Mouse (Mus musculus): Measurements from ENCODE around the gene Cfap65. TPM values are rescaled to one million over a fixed set of nuclear protein-coding genes. Genes with fewer than 3 reads are reported as not detected.
A peak's percentile ranks its signal among the peaks of the same experiment; 100 is the strongest.

Gene Cfap65
- polyA plus RNA-seq, 1 experiment = 27.7 TPM

DNA sequence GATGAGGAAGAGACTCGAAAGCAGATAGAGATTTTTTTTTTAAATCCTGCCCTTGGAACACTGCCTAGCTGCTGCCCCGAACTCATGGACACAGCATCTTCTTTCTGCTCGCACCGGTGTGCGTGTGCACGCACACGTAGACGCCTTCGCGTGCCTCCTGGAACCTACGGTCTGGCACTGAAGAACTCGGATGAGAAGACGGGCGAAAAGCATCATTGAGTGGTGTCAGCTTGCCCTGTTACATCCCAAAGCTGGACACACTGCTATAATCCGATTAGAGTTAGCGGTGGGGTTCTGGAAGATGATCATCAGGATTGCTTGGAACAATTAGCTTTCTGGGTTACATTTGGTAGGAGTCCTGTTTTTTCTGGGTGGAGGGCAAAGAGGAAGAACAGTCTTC lies 76.6 kb downstream of the Cfap65 start:
- no peak for TF ChIP-seq POLR2A (IDR thresholded peaks at IDR 0.05; ENCODE audit: borderline replicate concordance, extremely low read depth, low read depth, low read length)
- no peak for TF ChIP-seq CTCF (IDR thresholded peaks at IDR 0.05; ENCODE audit: insufficient read depth, low read length)

DNA sequence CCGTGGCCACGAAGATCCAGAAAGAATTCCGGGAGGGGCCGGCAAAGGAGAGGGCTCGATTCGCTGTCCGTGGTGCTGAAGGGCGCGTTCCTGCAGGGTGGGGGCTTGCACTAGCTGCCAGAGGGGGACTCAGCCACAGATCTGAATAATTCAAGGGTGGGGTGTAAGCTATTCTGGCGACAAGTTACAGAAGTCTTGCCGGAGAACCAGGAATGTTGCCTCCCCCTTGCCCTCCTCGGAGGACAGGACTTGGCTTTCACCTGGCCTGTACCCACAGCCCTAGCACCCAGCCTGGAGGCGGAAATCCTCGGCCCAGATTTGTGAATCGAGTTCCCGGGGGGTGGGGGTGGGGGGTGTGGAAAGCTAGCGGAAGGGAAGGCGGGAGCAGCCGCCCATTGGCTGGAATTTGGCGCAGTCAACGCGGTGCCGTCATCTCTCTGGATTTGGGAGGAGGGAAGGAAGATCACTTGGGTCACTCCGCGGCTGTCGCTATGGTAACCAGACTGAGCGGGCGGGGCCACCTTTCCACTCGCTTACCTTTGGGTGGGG lies 77.2 kb downstream of the Cfap65 start:
- peak; percentile 42 for DNase-seq
- TF ChIP-seq CTCF (IDR thresholded peaks at IDR 0.05; ENCODE audit: insufficient read depth, low read length) = no peak
- no peak for TF ChIP-seq POLR2A (IDR thresholded peaks at IDR 0.05; ENCODE audit: borderline replicate concordance, extremely low read depth, low read depth, low read length)
- H3K4me1 ChIP-seq (ENCODE audit: control insufficient read depth, insufficient read depth, low read length) = no peaks in the 10 kb centered on the region
- H3K4me3 ChIP-seq (replicated peaks; ENCODE audit: extremely low read depth, low read depth, low read length) = no peak overlapping the region
- WGBS = 2% methylated on average over 29 of the region's 29 CpGs

More for the DNA sequence above, 76.6 kb downstream of the Cfap65 start:
- no peak overlapping the region for H3K4me3 ChIP-seq (replicated peaks; ENCODE audit: extremely low read depth, low read depth, low read length)
- DNase-seq = no peak
- 13% methylated on average over 16 of the region's 16 CpGs for WGBS
- no peaks in the 10 kb centered on the region for H3K4me1 ChIP-seq (ENCODE audit: control insufficient read depth, insufficient read depth, low read length)

DNA sequence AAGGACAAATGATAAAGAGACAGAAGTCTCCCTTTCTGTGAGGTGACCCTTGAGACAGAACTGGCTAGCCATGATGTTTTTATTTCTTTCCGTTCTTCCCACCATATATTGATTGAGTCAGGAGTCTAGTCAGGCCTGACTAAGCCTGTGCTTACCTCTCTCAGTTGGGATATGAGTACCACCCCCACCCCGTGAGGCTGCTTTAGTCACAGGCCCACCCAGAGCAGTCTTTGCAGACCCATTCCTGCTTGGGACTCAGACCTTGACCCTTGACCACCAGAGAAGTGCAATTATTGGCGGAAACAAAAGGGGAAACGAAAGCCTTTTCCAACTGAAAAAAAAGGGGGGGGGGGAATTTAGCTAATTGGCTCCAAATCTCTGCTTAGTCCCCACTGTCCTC lies 77.7 kb downstream of the Cfap65 start:
- no peak for DNase-seq
- Histone ChIP-seq H3K4me3 (replicated peaks; ENCODE audit: extremely low read depth, low read depth, low read length) (no peak overlapping the region), H3K4me1 (ENCODE audit: control insufficient read depth, insufficient read depth, low read length) (no peaks in the 10 kb centered on the region)
- no peak for TF ChIP-seq CTCF (IDR thresholded peaks at IDR 0.05; ENCODE audit: insufficient read depth, low read length)
- no peak for TF ChIP-seq POLR2A (IDR thresholded peaks at IDR 0.05; ENCODE audit: borderline replicate concordance, extremely low read depth, low read depth, low read length)
- WGBS = 6% methylated on average over 4 of the region's 4 CpGs

DNA sequence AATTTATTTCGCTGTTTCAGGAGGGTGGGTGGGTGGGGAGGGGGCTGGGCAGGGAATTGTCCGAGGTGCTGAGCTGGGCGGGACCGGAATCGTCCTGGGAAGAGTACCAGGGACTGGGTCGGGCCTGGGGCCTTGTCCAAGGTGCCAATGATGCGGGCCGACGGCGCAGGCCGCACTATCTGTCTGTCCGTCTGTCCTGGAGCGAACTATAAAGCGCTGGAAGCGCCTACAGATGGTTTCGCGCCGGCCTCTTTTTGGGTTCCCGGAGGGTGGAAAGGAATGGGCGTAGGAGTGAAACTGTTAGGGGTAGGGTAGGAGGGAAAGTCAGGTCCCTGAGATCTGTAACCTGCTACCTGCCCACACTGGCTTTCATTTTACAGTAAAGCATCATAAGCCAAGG lies 78.2 kb downstream of the Cfap65 start:
- no peaks in the 10 kb centered on the region for H3K4me1 ChIP-seq (ENCODE audit: control insufficient read depth, insufficient read depth, low read length)
- no peak for TF ChIP-seq CTCF (IDR thresholded peaks at IDR 0.05; ENCODE audit: insufficient read depth, low read length)
- TF ChIP-seq POLR2A (IDR thresholded peaks at IDR 0.05; ENCODE audit: borderline replicate concordance, extremely low read depth, low read depth, low read length) = no peak
- WGBS = 4% methylated on average over 20 of the region's 20 CpGs
- DNase-seq = no peak
- no peak overlapping the region for H3K4me3 ChIP-seq (replicated peaks; ENCODE audit: extremely low read depth, low read depth, low read length)

DNA sequence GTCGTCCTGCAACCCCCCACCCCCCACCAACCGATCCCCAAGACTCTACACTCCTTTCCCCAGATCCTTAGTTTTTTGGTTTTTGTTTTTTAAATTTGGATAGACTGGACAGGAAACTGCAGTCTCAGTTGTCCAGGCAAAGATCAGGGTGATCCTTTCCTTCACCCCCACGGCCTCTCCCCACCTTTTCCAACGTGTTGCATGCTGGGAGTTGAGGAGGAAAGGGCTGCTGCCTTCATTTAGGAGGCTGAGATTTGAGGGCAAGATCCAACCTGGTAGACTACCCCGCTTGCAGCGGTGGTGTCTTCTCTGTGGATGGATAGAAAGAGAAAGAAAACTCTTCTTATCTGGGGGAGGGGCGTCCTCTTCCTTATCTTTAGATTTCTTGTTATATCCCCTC lies 78.6 kb downstream of the Cfap65 start:
- 3% methylated on average over 7 of the region's 7 CpGs for WGBS
- no peaks in the 10 kb centered on the region for H3K4me1 ChIP-seq (ENCODE audit: control insufficient read depth, insufficient read depth, low read length)
- no peak overlapping the region for H3K4me3 ChIP-seq (replicated peaks; ENCODE audit: extremely low read depth, low read depth, low read length)
- no peak for DNase-seq
- TF ChIP-seq POLR2A (IDR thresholded peaks at IDR 0.05; ENCODE audit: borderline replicate concordance, extremely low read depth, low read depth, low read length) = no peak
- TF ChIP-seq CTCF (IDR thresholded peaks at IDR 0.05; ENCODE audit: insufficient read depth, low read length) = no peak

DNA sequence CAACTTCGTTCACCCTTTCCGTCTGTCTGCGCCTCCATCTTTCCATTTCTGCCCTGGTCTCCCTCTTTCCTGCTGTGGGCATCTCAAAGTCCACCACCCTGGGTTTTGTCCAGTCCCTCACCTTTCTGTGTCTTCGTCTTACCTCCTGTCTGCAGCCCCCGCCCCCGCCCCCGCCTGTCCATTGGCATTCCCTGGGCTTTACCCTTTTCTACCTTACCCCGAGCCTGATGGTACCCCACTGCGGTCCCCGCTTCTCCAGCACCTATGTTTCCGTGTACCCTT lies 79.0 kb downstream of the Cfap65 start:
- H3K4me3 ChIP-seq (replicated peaks; ENCODE audit: extremely low read depth, low read depth, low read length) = no peak overlapping the region
- WGBS = 4% methylated on average over 11 of the region's 11 CpGs
- no peak for DNase-seq
- H3K4me1 ChIP-seq (ENCODE audit: control insufficient read depth, insufficient read depth, low read length) = no peaks in the 10 kb centered on the region
- TF ChIP-seq POLR2A (IDR thresholded peaks at IDR 0.05; ENCODE audit: borderline replicate concordance, extremely low read depth, low read depth, low read length) = no peak
- no peak for TF ChIP-seq CTCF (IDR thresholded peaks at IDR 0.05; ENCODE audit: insufficient read depth, low read length)

DNA sequence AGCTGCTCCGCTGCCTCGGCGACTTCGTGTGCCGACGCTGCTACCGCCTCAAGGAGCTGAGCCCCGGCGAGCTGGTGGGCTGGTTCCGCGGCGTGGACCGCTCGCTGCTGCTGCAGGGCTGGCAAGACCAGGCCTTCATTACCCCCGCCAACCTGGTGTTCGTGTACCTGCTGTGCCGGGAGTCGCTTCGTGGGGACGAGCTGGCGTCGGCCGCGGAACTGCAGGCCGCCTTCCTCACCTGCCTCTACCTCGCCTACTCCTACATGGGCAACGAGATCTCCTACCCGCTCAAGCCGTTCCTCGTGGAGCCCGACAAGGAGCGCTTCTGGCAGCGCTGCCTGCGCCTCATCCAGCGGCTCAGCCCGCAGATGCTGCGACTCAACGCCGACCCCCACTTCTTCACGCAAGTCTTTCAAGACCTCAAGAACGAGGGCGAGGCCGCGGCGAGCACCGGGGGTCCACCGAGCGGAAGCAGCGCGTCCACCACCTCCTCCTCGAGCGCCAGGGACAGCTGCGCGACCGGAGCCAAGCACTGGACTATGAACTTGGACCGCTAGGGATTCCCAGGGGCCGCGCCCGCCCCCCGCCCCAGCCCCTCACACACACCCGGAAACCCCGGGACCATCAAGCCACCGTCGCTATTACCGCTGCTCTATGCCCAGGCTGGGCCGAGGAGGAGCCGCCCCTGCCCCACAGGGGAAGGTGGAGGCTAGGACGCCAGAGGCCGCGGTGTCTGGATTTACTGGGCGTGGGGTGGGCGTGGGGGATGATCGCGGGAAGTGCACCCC lies 79.6 kb downstream of the Cfap65 start:
- TF ChIP-seq POLR2A (IDR thresholded peaks at IDR 0.05; ENCODE audit: borderline replicate concordance, extremely low read depth, low read depth, low read length) (no peak), CTCF (IDR thresholded peaks at IDR 0.05; ENCODE audit: insufficient read depth, low read length) (no peak)
- WGBS = 2% methylated on average over 74 of the region's 74 CpGs
- peak; percentile 9 for DNase-seq
- Histone ChIP-seq H3K4me3 (replicated peaks; ENCODE audit: extremely low read depth, low read depth, low read length) (no peak overlapping the region), H3K4me1 (ENCODE audit: control insufficient read depth, insufficient read depth, low read length) (no peaks in the 10 kb centered on the region)

DNA sequence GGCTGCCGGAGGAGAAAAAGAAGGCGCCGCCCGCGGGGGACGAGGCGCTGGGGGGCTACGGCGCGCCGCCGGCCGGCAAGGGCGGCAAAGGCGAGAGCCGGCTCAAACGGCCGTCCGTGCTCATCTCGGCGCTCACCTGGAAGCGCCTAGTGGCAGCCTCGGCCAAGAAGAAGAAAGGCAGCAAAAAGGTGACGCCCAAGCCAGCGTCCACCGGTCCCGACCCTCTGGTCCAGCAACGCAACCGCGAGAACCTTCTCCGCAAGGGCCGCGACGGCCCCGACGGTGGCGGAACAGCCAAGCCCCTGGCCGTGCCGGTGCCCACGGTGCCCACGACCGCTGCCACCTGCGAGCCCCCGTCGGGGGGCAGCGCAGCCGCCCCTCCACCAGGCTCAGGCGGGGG lies 80.2 kb downstream of the Cfap65 start:
- 2% methylated on average over 39 of the region's 48 CpGs for WGBS

DNA sequence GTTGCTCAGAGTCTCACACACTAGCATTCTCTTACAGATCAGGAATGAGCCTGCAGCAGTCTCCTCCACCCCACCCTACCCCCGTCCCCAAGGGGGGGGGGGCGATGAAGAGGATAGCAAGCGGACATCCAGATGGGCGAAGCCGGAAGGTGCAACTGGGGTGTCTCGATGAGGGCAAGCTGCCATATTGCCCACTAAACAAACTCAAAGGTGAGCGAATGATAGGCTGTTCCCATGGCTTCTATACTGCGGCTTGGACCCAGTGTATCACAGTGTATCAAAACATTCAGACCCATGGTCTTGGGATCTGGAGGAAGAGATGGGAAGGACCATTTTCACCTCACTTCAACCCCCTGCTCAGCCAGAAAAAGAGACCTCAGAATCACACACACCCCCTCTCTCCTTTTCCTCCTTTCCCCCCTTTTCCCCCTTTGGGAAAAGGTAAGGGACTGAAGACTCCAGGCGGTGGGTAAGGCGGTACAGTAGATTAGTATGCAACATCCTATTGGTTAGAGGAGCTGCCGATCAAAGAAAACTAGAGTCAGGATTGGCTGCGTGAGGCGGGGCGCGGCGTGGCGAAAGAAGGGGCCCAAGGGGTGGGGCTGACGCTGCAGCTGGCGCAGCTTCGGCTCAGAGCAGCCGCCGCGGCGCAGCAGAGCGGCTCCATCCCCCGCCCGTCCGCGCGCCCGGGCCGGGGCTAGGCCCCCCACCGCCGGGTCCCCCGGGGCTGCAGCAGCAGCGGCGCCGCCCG lies 80.9 kb downstream of the Cfap65 start, which contains the start of gene Cdk5r2:
Cdk5r2 (plus strand) TSS at position 629 of the 751 bp plus-strand sequence.
- WGBS = 4% methylated on average over 39 of the region's 39 CpGs
- TF ChIP-seq POLR2A (IDR thresholded peaks at IDR 0.05; ENCODE audit: borderline replicate concordance, extremely low read depth, low read depth, low read length) (no peak), CTCF (IDR thresholded peaks at IDR 0.05; ENCODE audit: insufficient read depth, low read length) (no peak)
- peak; percentile 58 for DNase-seq
- Histone ChIP-seq H3K4me1 (ENCODE audit: control insufficient read depth, insufficient read depth, low read length) (no peaks in the 10 kb centered on the region), H3K4me3 (replicated peaks; ENCODE audit: extremely low read depth, low read depth, low read length) (peak within 1 kb of the TSS; percentile 19)

More for the DNA sequence above, 80.2 kb downstream of the Cfap65 start:
- peak; percentile 6 for DNase-seq
- no peaks in the 10 kb centered on the region for H3K4me1 ChIP-seq (ENCODE audit: control insufficient read depth, insufficient read depth, low read length)
- TF ChIP-seq POLR2A (IDR thresholded peaks at IDR 0.05; ENCODE audit: borderline replicate concordance, extremely low read depth, low read depth, low read length) (no peak), CTCF (IDR thresholded peaks at IDR 0.05; ENCODE audit: insufficient read depth, low read length) (no peak)
- H3K4me3 ChIP-seq (replicated peaks; ENCODE audit: extremely low read depth, low read depth, low read length) = no peak overlapping the region

Other genes with a start within 250 kb of the Cfap65 start
- gene Cyp27a1, start 222.0 kb downstream of the Cfap65 start, polyA plus RNA-seq (2012; rRNA removed) = 16.9 and 25.4 TPM in 2 replicates
- gene Prkag3, start 186.4 kb downstream of the Cfap65 start, polyA plus RNA-seq (2012; rRNA removed) = 5.9 and 11.4 TPM in 2 replicates
- gene Wnt6, start 163.7 kb downstream of the Cfap65 start, polyA plus RNA-seq (2012; rRNA removed) = 0.55 and 0.65 TPM in 2 replicates
- gene Wnt10a, start 144.1 kb downstream of the Cfap65 start, polyA plus RNA-seq (2012; rRNA removed) = 0.08 and 2.6 TPM in 2 replicates
- gene Cdk5r2, start 80.7 kb downstream of the Cfap65 start, polyA plus RNA-seq (2012; rRNA removed) = 0.08 and 0.09 TPM in 2 replicates
- gene Fev, start 50.2 kb downstream of the Cfap65 start, polyA plus RNA-seq (2012; rRNA removed) = not detected in 2 replicates
- gene Cryba2, start 42.5 kb downstream of the Cfap65 start, polyA plus RNA-seq (2012; rRNA removed) = not detected in 2 replicates
- 0.54 and 1.2 TPM in 2 replicates for gene Ihh, start 16.1 kb upstream of the Cfap65 start, polyA plus RNA-seq (2012; rRNA removed)
- 1.8 and 2.7 TPM in 2 replicates for gene Nhej1, start 189.6 kb upstream of the Cfap65 start, polyA plus RNA-seq (2012; rRNA removed)
- 1.4 and 2.0 TPM in 2 replicates for gene Slc23a3, start 198.3 kb upstream of the Cfap65 start, polyA plus RNA-seq (2012; rRNA removed)
- 57.6 and 64.3 TPM in 2 replicates for gene Cnppd1, start 207.1 kb upstream of the Cfap65 start, polyA plus RNA-seq (2012; rRNA removed)
- gene Retreg2, start 207.2 kb upstream of the Cfap65 start, polyA plus RNA-seq (2012; rRNA removed) = 112 and 123 TPM in 2 replicates
- gene Zfand2b, start 233.0 kb upstream of the Cfap65 start, polyA plus RNA-seq (2012; rRNA removed) = 59.4 and 68.0 TPM in 2 replicates
- gene Abcb6, start 244.8 kb upstream of the Cfap65 start, polyA plus RNA-seq (2012; rRNA removed) = 14.6 and 18.7 TPM in 2 replicates

Measured in lung, adult 2 months (tissue).